Mouse (Mus musculus) kidney, postnatal 25 days (tissue): ENCODE measurements around the gene Gm20509.
"Not testable (repeated sequence)": the region's sequence is repeated elsewhere in the genome, so short reads cannot be mapped to it uniquely, and the experiment has no call there.

ENCODE experiments used
- DNase-seq, 2 experiments: peaks; one replicate each; pipeline ENCODE4 v3.0.0; 2021; ENCODE audit warnings: mixed read lengths in 2 of 2

Gm20509 gene

GRCm38 (mm10) chr9:73102181-73102580 is at the start of gene Gm20509:
Gm20509 (plus strand) TSS chr9:73102470.
- no peak for DNase-seq

GRCm38 (mm10) chr9:73055441-73055911 is 46.8 kb upstream of the Gm20509 start:
- peak; percentile 46 to 81 for DNase-seq

- no peak for DNase-seq
Observed at GRCm38 (mm10) chr9:73059224-73059623, 43.0 kb upstream of the Gm20509 start.

GRCm38 (mm10) chr9:73063621-73064290 is 38.5 kb upstream of the Gm20509 start:
- DNase-seq = peak; percentile 37 to 59

GRCm38 (mm10) chr9:73067086-73067485 is 35.2 kb upstream of the Gm20509 start:
- DNase-seq = peak in 1 of 2 experiments; percentile 22

GRCm38 (mm10) chr9:73068230-73068679 is 34.0 kb upstream of the Gm20509 start:
- peak; percentile 66 to 82 for DNase-seq

GRCm38 (mm10) chr9:73068688-73069087 is 33.6 kb upstream of the Gm20509 start:
- no peak for DNase-seq

- no peak for DNase-seq
Observed at GRCm38 (mm10) chr9:73070971-73071659, 31.2 kb upstream of the Gm20509 start.

- DNase-seq = no peak
Observed at GRCm38 (mm10) chr9:73072426-73072825, 29.8 kb upstream of the Gm20509 start.

- DNase-seq = no peak
Observed at GRCm38 (mm10) chr9:73073169-73073568, 29.1 kb upstream of the Gm20509 start.

- DNase-seq = not testable (repeated sequence)
Observed at GRCm38 (mm10) chr9:73079349-73079748, 22.9 kb upstream of the Gm20509 start.

GRCm38 (mm10) chr9:73079801-73080325 is 22.4 kb upstream of the Gm20509 start:
- DNase-seq = no peak

GRCm38 (mm10) chr9:73082291-73083000 is 19.8 kb upstream of the Gm20509 start:
- DNase-seq = no peak

GRCm38 (mm10) chr9:73083956-73084355 is 18.3 kb upstream of the Gm20509 start:
- no peak for DNase-seq

GRCm38 (mm10) chr9:73085845-73086244 is 16.4 kb upstream of the Gm20509 start:
- no peak for DNase-seq

GRCm38 (mm10) chr9:73087121-73087520 is 15.1 kb upstream of the Gm20509 start:
- DNase-seq = no peak

GRCm38 (mm10) chr9:73087581-73087980 is 14.7 kb upstream of the Gm20509 start:
- no peak for DNase-seq

GRCm38 (mm10) chr9:73089222-73089920 is 12.9 kb upstream of the Gm20509 start:
- no peak for DNase-seq

GRCm38 (mm10) chr9:73090121-73090520 is 12.1 kb upstream of the Gm20509 start:
- no peak for DNase-seq

GRCm38 (mm10) chr9:73091747-73092146 is 10.5 kb upstream of the Gm20509 start:
- DNase-seq = peak in 1 of 2 experiments; percentile 48

- no peak for DNase-seq
Observed at GRCm38 (mm10) chr9:73094580-73094979, 7.7 kb upstream of the Gm20509 start.

GRCm38 (mm10) chr9:73097898-73098297 is 4.4 kb upstream of the Gm20509 start:
- DNase-seq = no peak

GRCm38 (mm10) chr9:73101536-73101935 is 734 bp upstream of the Gm20509 start, which contains the start of gene Khdc3:
Khdc3 (plus strand) TSS chr9:73101836.
- DNase-seq = no peak
